Comparison of ENCODE assay signal across 8 mouse cellular contexts in genomic region chr6:83866423-83866822, GRCm38 (mm10). TPM values are rescaled to one million over a fixed set of nuclear protein-coding genes. Genes with fewer than 3 reads are reported as not detected.
DNase-seq lines count a peak whose midpoint lies in the region; ATAC-seq and TF ChIP-seq lines count a peak whose summit lies in the region.

No protein-coding gene starts in this region.

- no peaks in the 10 kb centered on the region for H3K27me3 ChIP-seq in midbrain, postnatal 0 days (ENCODE audit: insufficient read depth, low read length)

- TF ChIP-seq CTCF in left cerebral cortex, adult 2 months (IDR thresholded peaks at IDR 0.05) = no peak
- no peak for TF ChIP-seq CTCF in midbrain, postnatal 0 days (IDR thresholded peaks at IDR 0.05)

- no peak overlapping the region for H3K9ac ChIP-seq in midbrain, postnatal 0 days (replicated peaks; ENCODE audit: low read length, poor library complexity, severe bottlenecking)

- no peak for DNase-seq in left cerebral cortex, adult 2 months (ENCODE audit: extremely low spot score in 1 of 2, low spot score in 2 of 2)
- DNase-seq in left cerebral cortex, postnatal 4 days = no peak
- peak; percentile 26 for DNase-seq in hindlimb bud, embryonic 11.5 days (ENCODE audit: extremely low spot score, low read depth, low spot score)
- no peak for DNase-seq in midbrain, postnatal 0 days (ENCODE audit: low spot score)
- no peak for DNase-seq in layer of hippocampus, postnatal 14 days (ENCODE audit: low spot score in 2 of 2)
- DNase-seq in adrenal gland, postnatal 14 days = no peak
- no peak for DNase-seq in urinary bladder, adult 2 months (ENCODE audit: low spot score)

- ATAC-seq in erythroid progenitor cell, adult 5-6 weeks (replicated peaks; ENCODE audit: low FRiP score, poor library complexity, severe bottlenecking) = peak; percentile 36
- ATAC-seq in midbrain, postnatal 0 days (ENCODE audit: low FRiP score) = peak; percentile 12; the same call in 1 of the 2 replicates

- H3K27ac ChIP-seq in left cerebral cortex, adult 2 months = no peak overlapping the region
- H3K27ac ChIP-seq in midbrain, postnatal 0 days (ENCODE audit: low read depth, low read length) = no peak overlapping the region

- H3K36me3 ChIP-seq in midbrain, postnatal 0 days (ENCODE audit: insufficient read depth, low read length) = no peaks in the 10 kb centered on the region

- 40% methylated on average over 4 of the region's 4 CpGs for WGBS in midbrain, postnatal 0 days

- H3K4me3 ChIP-seq in left cerebral cortex, adult 2 months = peak overlapping the region; percentile 76
- peak overlapping the region; percentile 62 for H3K4me3 ChIP-seq in midbrain, postnatal 0 days (ENCODE audit: low read depth, low read length)

- peak overlapping the region; percentile 91 for H3K4me2 ChIP-seq in midbrain, postnatal 0 days (ENCODE audit: low read depth, low read length, poor library complexity, severe bottlenecking)

- intact Hi-C loops in left cerebral cortex, adult 2 months (cut with DNase I) = loop anchor here (2.0 kb wide), 1 partner anchor 34 kb away; no protein-coding TSS in a partner anchor
- intact Hi-C loops in left cerebral cortex, postnatal 4 days (cut with DNase I) = no loop called here

- no peaks in the 10 kb centered on the region for H3K9me3 ChIP-seq in midbrain, postnatal 0 days (ENCODE audit: low read length)

- no peaks in the 10 kb centered on the region for H3K4me1 ChIP-seq in midbrain, postnatal 0 days (ENCODE audit: insufficient read depth, low read length)

RNA-seq across cellular contexts. Expression of gene Zfp638, which starts 0.5 kb away (rescaled TPM):
- 100 to 1,000 TPM; 132 to 134 TPM for total RNA-seq in left cerebral cortex, adult 2 months (2021)
- total RNA-seq in left cerebral cortex, postnatal 4 days (2021) = 100 to 1,000 TPM; 148 to 161 TPM
- total RNA-seq in erythroid progenitor cell, adult 5-6 weeks (2015; ENCODE audit: low replicate concordance) = 51.6 and 71.0 TPM in 2 replicates
- 62.9 and 115 TPM in 2 replicates for total RNA-seq in erythroid progenitor cell, adult 5-6 weeks (2017; ENCODE audit: low replicate concordance)
- total RNA-seq in midbrain, postnatal 0 days (2014; rRNA removed) = 107 and 123 TPM in 2 replicates
- polyA plus RNA-seq in midbrain, postnatal 0 days (2015; fragmentation: Nextera tagmentation; extraction: Ambion mirVana) = 47.0 and 53.8 TPM in 2 replicates
- 100 to 1,000 TPM; 121 to 131 TPM for total RNA-seq in layer of hippocampus, postnatal 14 days (2021)
- 91.9 and 93.0 TPM in 2 replicates for total RNA-seq in adrenal gland, postnatal 14 days (2021)
- 37.0 and 38.6 TPM in 2 replicates for polyA plus RNA-seq in urinary bladder, adult 2 months (2012; rRNA removed)

RNA-seq across cellular contexts. Expression of gene Paip2b, which starts 34.9 kb away (rescaled TPM):
- total RNA-seq in left cerebral cortex, adult 2 months (2021) = 10 to 100 TPM; 47.7 to 61.7 TPM
- 10 to 100 TPM; 58.2 to 70.8 TPM for total RNA-seq in left cerebral cortex, postnatal 4 days (2021)
- total RNA-seq in erythroid progenitor cell, adult 5-6 weeks (2015; ENCODE audit: low replicate concordance) = 4.7 and 8.8 TPM in 2 replicates
- total RNA-seq in erythroid progenitor cell, adult 5-6 weeks (2017; ENCODE audit: low replicate concordance) = 5.7 and 7.2 TPM in 2 replicates
- 59.3 and 66.5 TPM in 2 replicates for total RNA-seq in midbrain, postnatal 0 days (2014; rRNA removed)
- 25.9 and 26.1 TPM in 2 replicates for polyA plus RNA-seq in midbrain, postnatal 0 days (2015; fragmentation: Nextera tagmentation; extraction: Ambion mirVana)
- 10 to 100 TPM; 47.3 to 47.9 TPM for total RNA-seq in layer of hippocampus, postnatal 14 days (2021)
- total RNA-seq in adrenal gland, postnatal 14 days (2021) = 25.2 and 35.1 TPM in 2 replicates
- polyA plus RNA-seq in urinary bladder, adult 2 months (2012; rRNA removed) = 22.8 and 23.1 TPM in 2 replicates
